Mouse (Mus musculus): ENCODE measurements around the gene Hoxd3.
A peak's percentile ranks its signal among the peaks of the same experiment; 100 is the strongest.

The Hoxd3 gene

DNA sequence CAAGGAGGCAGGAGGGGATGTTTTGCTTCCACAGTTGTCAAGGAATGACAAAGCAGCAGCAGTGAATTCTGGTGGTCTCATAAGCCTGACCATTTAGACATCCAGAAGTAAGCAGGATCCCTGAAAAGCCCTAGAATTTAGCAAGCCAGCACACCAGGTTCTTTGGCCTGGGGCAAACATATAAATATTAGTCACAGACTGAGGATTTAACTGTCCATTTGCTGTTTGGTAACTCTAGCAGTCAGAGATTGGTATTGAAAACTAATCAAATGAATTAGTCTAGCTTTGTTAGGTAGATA is 30.2 kb downstream of the Hoxd3 start:
- DNase-seq (ENCODE audit: low spot score in 2 of 2) = no peak

DNA sequence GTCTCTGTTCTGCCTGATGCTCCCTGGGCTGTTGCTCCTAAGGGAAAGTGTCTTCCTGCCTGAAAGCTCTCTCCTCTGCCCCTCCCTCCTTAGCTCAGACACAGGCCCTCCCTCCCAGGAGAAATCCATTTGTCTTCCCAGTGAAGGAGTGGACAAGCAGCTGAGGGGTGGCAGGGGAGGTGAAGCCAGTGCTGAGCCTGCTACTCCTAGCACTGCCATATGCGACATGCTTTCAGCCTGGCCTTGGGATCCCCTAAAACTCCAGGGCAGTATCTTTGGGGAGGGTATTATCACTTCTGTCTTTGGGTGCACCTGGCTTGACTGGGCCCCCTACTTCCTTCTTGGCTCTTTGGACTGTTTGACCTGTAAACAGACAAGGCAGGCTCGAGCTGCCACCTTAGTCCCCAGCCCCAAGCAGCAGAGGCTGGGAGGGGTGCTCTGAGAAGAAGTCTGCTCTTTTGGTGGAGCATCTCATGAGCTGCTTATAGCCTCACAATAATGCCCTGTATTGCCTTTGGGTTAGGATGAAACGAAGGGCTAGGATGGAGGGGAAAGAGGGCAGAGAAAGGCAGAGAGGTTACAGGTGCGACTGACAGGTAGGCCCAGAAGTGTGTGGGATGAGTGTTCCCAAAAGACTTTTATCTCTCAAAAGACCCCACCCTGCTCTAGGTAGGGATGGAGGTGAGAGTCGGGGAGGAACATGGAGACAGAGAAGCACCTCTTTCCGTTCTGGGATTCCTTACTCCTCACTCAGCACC is 34.0 kb downstream of the Hoxd3 start:
- no peak for DNase-seq (ENCODE audit: low spot score in 2 of 2)

DNA sequence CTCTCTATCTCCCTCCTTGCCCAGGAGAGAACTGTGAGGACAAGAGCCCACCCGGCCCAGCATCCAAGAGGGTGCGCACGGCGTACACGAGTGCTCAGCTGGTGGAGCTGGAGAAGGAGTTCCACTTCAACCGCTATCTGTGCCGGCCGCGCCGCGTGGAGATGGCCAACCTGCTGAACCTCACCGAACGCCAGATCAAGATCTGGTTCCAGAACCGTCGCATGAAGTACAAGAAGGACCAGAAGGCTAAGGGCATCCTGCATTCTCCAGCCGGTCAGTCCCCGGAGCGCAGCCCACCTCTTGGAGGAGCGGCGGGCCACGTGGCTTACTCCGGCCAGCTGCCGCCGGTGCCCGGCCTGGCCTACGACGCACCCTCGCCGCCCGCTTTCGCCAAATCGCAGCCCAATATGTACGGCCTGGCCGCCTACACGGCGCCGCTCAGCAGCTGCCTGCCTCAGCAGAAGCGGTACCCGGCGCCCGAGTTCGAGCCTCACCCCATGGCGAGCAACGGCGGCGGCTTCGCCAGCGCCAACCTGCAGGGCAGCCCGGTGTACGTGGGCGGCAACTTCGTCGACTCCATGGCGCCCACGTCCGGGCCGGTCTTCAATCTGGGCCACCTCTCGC is 34.7 kb downstream of the Hoxd3 start:
- no peak for DNase-seq (ENCODE audit: low spot score in 2 of 2)

DNA sequence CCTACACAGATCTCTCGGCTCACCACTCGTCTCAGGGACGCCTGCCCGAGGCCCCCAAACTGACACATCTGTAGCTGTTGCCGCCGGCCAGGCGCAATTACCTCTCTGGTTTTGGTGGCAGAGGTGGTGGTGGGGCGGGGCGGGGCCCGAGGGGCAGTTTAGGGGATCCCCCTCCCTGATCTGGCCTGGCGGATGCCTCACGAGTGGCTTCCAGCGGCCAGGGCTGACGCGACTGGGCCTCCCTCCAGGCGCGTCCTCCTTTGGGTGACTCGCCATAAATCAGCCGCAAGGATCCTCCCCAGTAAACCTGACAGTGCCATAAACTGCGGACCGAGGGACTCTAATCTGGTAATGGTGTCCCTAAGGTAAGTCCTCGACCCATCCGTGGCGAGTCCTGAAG is 35.3 kb downstream of the Hoxd3 start:
- no peak for DNase-seq (ENCODE audit: low spot score in 2 of 2)

DNA sequence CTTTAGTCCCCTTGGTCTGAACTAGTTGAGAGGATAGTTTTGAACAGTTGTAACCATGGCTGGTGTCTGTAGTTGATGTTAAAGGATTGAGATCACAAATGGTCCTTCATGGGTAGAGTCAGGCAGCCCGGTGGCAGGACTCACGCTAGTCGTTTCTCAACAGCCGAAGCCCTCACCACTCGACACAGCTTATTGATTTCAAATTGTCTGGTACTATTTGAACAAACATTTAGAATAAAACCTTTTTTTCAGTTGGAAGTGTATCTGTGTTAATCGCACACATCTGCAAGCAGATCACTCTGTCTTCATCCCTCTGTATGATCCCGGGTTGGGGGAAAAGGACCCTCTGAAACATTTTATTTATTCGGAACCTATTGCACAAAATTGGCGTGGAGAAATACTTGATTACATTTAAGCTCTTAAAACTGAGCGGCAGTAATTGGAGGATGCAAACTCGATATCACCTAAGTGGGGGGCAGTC is 36.0 kb downstream of the Hoxd3 start:
- DNase-seq (ENCODE audit: low spot score in 2 of 2) = no peak

DNA sequence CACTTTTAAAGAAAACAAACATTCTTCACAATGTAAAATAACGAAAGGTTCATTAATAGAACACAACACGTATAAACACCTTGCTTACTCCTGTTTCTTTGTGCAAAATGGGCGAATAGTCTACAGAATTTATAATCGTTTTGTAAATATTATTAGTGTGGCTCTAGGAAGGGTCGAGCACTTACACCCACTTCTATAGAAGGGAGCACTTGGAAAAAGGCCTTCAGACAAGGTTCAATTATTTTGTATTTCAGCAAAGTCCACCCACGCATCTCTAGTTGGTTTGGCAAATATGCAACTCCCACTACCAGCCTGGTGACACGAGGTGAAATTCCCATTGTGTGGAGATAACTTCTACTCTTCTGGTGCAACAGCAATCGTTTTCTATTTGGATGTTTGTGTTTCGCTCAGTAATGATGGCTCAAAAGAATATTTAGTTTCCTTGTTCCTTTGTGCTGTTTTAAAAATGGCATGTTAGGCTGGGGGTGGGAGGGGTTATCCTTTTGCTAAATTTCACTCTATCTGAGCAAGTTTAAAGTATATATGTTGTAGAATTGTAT is 36.8 kb downstream of the Hoxd3 start:
- no peak for DNase-seq (ENCODE audit: low spot score in 2 of 2)

DNA sequence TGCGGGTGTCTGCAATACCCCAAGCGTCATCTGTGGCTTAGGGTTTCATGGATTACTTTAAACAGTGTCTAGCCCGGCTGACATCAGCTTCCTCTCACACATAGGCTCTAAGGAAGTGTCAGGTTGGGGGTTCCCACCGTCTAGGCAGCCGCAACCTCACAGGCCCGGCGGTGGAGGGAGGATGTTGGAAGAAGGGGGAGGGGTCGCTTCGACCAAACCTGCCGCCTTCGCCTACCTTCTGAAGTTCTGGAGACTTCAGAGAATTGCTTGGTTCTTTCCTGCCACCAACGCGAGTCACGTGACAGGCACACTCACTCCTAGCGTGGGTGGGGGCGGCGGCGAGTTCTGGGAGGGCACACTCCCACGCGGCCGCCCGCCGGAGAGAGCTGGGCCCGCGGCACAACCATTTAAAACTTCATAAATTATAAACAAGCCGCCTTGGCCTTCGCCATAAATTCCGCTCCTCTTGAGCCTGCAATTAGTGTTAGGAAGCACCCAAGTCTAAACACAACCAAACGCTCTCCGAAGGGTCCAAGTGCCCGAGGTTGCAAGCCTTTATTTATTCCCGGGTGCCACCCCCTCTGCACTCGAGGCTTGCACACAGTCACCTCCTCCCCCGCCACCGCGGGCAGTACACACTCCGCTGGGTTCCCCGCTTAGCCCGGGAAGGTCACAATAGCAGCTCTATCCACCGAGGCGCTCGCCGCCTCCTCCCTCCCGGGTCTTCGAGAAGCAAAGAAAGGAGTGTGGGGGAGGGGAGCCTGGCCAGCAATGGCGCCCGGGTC is 37.8 kb downstream of the Hoxd3 start:
- DNase-seq (ENCODE audit: low spot score in 2 of 2) = no peak

DNA sequence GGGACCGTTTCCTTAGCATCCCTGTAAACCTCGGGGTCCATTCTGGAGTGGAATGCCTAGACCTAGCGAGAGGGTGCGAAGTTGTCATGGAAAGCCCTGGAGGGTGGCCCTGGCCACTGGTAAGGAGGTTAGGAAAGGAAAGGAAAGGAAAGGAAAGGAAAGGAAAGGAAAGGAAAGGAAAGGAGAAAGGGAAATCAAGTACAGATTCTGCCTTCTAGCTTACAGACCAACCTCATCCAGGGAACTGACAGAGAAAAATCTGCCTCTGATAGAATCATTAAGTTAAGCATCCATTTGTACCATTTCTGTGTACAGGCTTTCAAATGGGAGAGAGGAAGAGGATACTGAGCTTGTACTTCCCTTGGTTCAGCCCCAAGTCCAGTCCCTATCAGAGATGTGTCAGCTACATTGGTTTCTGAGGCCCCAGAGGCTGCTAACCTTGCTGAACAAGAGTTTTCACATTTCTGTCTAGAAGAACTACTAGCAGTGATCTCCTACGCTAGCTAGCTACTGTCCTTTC is 39.1 kb downstream of the Hoxd3 start:
- DNase-seq (ENCODE audit: low spot score in 2 of 2) = no peak

DNA sequence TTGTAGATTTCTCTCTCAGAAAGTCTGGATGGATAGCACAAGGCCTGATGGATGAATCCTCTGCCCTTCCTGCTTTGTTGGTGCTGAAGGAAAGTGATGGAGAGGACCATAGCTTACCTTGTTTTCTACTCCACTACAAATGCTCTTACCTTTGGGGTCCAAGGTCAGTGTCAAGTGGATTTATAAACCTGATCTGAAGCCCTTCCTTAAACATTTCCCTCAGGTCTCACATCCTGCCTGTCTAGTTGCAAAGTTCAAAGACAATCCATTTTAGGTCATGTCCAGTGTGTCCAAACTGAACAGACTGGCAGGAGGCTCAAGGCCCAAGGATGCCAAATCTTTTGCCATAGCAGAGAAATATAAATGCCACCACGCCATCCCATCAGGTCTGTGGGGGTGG is 40.1 kb downstream of the Hoxd3 start:
- DNase-seq (ENCODE audit: low spot score in 2 of 2) = no peak

DNA sequence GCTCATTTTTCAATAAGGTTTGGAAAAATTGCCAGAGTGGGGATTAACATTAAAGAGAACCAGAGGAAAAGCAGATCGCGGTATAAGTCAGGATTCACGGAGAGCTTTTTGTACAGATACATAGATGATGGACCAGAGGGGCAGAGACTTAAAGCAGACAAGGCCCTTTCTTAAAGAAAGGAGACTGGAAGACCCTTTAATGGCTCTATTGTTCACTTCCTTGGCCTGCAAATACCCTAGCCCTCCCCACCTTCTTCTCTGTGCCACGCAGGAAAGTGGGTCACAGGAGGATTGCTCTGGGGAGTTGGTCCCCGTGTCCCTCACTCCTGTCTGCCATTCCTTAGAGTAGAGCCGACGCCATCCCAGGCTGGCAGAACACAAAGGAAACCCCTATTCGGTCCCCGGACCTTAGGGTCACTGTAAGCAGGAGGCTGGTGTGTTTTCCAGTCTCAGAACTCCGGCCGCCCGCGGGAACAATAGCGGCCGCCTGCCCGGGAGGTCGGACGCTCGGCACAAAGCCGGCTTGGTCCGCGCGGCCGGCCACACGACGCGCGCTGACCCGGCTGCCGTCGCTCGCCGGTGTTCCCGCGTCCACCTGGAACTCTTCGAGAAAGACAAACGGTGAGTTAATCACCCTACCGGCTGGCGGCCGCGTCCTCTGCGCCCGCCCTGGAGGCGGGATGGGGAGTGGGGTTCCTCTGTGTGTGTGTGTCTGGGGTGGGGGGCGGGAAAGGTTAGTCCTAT is 40.9 kb downstream of the Hoxd3 start:
- DNase-seq (ENCODE audit: low spot score in 2 of 2) = no peak

DNA sequence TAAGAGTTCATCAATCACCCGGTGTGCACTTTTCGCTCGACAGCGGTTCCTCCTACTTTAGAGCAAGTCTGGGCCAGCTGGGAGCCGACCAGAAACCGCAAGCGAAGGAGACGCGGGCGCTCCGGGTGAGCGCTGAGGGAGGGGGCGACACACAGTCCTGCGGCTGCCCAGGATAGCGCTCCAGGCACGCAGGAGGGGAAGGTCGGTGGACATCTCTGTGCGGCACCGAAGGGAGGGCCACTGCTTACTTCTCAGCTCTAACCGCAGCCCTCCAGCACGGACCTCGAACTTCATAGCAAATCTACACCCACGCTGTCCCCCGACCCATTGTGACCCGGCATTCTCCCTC is 41.4 kb downstream of the Hoxd3 start:
- DNase-seq (ENCODE audit: low spot score in 2 of 2) = no peak

DNA sequence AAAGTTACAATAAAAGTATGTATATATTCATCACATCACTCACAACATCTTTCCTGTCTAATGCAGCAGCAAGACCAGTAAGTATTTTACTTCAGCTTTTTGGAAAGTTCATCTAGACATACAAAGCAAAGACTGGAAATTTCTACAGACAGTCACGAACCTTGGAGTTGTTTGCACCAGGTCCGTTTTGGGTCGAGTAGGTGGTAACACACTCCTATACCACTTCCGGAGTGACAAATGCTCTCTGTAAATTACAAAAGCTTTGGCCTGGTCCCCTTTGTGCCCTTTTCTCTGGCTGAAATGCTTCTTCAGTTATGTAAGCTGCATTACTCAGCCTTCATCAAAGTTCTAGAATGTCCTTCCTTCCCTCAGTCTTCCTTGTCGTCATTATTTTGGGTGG is 42.0 kb downstream of the Hoxd3 start:
- DNase-seq (ENCODE audit: low spot score in 2 of 2) = no peak

DNA sequence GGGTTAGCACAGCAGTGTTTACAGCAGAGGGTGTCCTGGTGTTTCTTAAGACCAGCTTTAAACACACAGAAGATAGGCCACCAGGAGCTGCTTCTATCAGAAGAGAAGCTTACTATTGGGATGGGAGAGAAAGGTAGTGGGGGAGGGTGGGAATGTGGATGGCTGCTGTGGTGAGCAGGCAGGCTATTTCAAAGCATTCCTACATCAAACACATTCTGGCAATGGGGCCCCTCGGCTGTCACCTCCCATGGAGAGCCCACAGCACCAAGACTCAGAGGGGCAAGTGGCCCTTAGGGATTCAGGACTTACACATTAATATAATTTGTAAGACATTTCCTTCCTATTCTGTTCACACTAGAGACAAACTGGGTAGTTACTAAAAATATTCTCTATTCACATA is 48.4 kb downstream of the Hoxd3 start:
- DNase-seq (ENCODE audit: low spot score in 2 of 2) = no peak

DNA sequence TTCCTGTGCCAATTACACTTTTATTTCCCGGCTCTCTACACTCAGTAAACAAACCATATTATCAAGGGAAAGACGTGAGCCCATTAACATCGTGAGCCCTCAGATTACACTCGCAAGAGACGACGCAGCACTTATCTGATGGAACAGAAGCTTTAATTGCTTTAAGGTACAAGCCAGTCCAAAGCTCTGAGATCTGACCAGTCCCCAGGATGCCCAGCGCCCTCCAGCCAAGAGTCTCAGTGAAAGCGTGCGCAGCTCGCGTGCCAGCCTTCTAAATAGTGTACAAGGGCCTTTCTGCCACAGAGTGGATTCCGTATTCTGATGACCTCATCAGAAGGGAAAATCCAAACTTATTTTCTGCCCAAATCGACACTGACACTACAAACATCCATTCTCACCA is 50.2 kb downstream of the Hoxd3 start:
- no peak for DNase-seq (ENCODE audit: low spot score in 2 of 2)

DNA sequence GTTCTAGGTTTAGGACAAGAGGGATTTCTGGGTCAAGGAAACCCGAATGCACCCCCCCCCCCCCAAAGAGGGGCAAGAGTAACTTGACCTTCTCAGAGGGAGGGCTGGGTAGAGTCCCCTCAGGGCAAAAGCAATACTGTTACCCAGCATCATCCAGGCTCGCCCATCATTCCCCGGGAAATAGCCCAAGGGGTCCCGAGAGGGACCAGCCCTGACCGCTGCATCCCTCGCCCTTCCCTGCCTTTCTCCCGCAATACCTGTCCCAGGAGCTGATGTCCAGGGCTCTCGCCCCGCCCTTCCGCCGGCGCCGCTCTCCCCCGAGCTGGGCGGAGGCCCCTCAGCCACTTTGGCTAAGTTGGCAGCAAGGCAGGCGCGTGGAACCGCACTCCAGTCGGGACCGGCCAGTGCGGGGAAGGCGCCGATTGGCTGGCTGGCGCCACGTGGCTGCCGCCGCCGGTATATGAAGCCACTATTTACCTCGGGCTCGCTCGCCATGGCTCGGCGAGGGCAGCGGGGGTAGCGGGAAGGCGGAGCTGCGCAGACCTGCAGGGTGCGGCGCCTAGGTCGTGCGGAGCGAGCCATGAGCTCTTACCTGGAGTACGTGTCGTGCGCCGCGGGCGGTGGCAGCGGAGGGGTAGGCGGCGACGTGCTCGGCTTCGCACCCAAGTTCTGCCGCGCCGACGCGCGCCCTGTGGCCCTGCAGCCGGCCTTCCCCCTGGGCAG is 51.0 kb downstream of the Hoxd3 start, which contains the start of gene Hoxd1:
TSS of gene Hoxd1 (plus strand) at position 459 of the 723 bp plus-strand sequence.
- DNase-seq (ENCODE audit: low spot score in 2 of 2) = peak in 1 of 2 experiments; percentile 19

DNA sequence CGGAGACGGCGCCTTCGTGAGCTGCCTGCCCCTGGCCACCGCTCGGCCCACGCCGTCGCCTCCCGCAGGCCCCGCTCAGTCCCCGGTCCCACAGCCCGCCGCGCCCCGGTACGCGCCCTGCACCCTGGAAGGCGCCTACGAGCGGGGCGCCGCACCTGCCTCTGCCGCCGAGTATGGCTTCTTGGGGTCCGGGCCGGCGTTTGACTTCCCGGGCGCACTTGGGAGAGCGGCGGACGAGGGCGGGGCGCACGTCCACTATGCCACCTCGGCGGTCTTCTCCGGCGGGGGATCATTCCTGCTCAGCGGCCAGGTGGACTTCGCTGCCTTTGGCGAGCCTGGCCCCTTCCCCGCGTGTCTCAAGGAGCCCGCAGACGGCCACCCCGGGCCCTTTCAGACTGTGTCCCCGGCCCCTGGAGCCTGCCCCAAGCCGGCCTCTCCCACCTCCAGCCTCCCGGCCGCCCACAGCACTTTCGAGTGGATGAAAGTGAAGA is 51.6 kb downstream of the Hoxd3 start:
- DNase-seq (ENCODE audit: low spot score in 2 of 2) = no peak

DNA sequence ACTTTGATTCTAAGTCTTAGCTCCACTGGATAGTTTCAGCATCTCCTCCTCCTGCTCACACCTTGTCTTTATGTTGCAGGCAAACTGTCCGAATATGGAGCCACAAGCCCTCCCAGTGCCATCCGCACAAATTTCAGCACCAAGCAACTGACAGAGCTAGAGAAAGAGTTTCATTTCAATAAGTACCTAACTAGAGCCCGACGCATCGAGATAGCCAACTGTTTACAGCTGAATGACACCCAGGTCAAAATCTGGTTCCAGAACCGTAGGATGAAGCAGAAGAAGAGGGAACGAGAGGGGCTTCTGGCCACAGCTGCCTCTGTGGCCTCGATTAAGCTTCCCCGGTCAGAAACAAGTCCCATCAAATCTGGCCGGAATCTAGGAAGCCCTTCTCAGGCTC is 52.2 kb downstream of the Hoxd3 start:
- no peak for DNase-seq (ENCODE audit: low spot score in 2 of 2)

DNA sequence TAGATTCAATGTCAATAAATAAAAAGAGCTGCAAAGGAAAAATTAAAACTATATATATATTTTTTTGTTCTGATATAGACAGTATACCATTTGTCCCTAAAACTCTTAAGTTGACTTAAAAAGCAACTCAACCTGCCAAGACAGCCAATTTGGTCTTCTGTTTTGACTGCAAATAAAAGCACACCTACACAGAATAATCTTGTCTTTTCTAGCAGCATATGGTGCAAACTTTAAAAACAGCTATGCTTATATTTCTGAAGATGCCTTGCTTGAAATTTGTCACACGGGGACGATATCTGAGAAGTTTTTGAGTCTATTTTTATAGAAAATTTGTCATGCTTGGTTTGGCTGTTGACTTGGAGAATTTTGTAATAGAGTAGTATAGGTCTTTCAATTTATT is 62.6 kb downstream of the Hoxd3 start:
- DNase-seq (ENCODE audit: low spot score in 2 of 2) = no peak

DNA sequence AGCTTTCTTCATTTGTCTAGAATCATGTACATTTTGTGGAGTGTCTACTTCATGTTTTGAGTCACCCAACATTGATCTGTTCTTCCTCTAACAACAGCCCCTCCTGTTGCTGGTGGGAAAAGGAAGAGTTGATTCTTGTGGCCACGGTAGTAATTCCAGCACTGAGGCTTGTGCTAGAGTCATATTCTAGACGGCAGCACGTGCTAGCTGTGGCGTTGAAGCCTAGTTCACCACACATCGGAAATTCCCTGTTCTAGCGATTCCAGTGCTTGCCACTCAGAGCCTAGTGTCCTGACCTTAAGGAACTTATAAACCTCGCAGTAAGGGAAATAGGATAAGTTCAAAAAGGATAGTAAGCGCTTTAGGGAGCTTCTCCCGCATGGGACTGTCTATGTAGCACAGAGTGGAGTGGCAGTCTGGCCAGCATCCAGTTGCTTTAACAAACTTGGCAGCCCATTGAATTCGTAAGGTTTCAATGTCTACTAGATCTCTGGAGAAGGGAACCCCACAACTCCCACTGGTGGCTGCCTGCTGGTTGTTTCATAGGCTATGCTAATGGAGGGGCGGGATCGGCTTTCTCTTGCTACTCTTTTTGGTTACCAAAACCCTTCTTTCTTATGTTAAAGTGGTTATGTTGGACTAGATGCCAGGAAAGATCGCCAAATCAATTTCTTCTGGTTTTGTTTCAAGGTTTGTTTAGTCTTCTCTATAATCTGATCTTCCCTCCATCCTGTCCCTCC is 66.0 kb downstream of the Hoxd3 start:
- DNase-seq (ENCODE audit: low spot score in 2 of 2) = no peak

DNA sequence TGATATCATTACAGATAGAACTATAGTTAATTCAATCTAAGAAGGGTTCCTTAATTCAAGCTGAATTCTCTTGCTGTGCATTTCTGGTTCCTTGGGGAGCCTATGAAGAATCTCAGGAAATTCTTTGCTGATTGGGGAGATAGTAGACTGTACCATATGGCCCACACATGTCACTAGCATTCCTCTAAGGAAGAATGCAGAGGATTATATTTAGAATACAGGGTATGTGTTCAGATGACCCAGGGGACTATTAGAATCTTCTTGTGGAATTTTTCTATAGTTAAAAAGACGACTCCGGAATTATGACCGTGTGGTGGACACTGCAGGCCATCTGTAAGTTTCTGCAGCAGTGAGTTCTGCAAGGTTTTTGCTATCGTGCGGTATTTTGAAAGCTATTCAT is 69.7 kb downstream of the Hoxd3 start:
- DNase-seq (ENCODE audit: low spot score in 2 of 2) = no peak
